Mouse (Mus musculus): ENCODE measurements around the gene Bmp2k. TPM values are rescaled to one million over a fixed set of nuclear protein-coding genes. Genes with fewer than 3 reads are reported as not detected.

The Bmp2k gene
- polyA plus RNA-seq, 1 experiment from 2014 or later, result 11.9 TPM

- WGBS, result 6% methylated on average over 6 of the region's 6 CpGs
- DNase-seq (ENCODE audit: low spot score), result peak; percentile 44
Measured at GRCm38 (mm10) chr5:96998566-96998907, 1.0 kb downstream of the Bmp2k start.

GRCm38 (mm10) chr5:96999601-97000000 is 2.1 kb downstream of the Bmp2k start:
- H3K9ac ChIP-seq (ENCODE audit: low read depth, low read length), result no peak overlapping the region
- TF ChIP-seq CTCF (IDR thresholded peaks at IDR 0.05; ENCODE audit: low read depth), result no peak
- no peak overlapping the region for H3K27ac ChIP-seq
- WGBS, result 89% methylated on average over 7 of the region's 7 CpGs
- ATAC-seq (replicated peaks; ENCODE audit: low FRiP score, low read depth) (no peak), DNase-seq (ENCODE audit: low spot score) (no peak)
- no peaks in the 10 kb centered on the region for H3K9me3 ChIP-seq (replicated peaks; ENCODE audit: low read length)
- H3K36me3 ChIP-seq (ENCODE audit: insufficient read depth, low read length), result no peaks in the 10 kb centered on the region
- H3K4me2 ChIP-seq (ENCODE audit: low read length), result peak overlapping the region; percentile 75
- no peak overlapping the region for H3K4me3 ChIP-seq (replicated peaks; ENCODE audit: low read depth, low read length)
- H3K4me1 ChIP-seq (replicated peaks; ENCODE audit: insufficient read depth, low read length), result peaks cover 12% of the 10 kb centered on the region; the same call in 1 of the 2 replicates
- H3K27me3 ChIP-seq (ENCODE audit: insufficient read depth, low read length), result no peaks in the 10 kb centered on the region

More at GRCm38 (mm10) chr5:96998566-96998907, 1.0 kb downstream of the Bmp2k start:
- H3K36me3 ChIP-seq (ENCODE audit: insufficient read depth, low read length), result no peaks in the 10 kb centered on the region
- no peaks in the 10 kb centered on the region for H3K27me3 ChIP-seq (ENCODE audit: insufficient read depth, low read length)
- peaks cover 12% of the 10 kb centered on the region; the same call in 1 of the 2 replicates for H3K4me1 ChIP-seq (replicated peaks; ENCODE audit: insufficient read depth, low read length)
- H3K9me3 ChIP-seq (replicated peaks; ENCODE audit: low read length), result no peaks in the 10 kb centered on the region
- H3K4me3 ChIP-seq (replicated peaks; ENCODE audit: low read depth, low read length), result peak overlapping the region; percentile 88
- peak overlapping the region; percentile 93; the same call in 1 of the 2 replicates for H3K27ac ChIP-seq
- peak overlapping the region; percentile 75 for H3K4me2 ChIP-seq (ENCODE audit: low read length)
- no peak for TF ChIP-seq CTCF (IDR thresholded peaks at IDR 0.05; ENCODE audit: low read depth)
- peak overlapping the region; percentile 86; the same call in 1 of the 2 replicates for H3K9ac ChIP-seq (ENCODE audit: low read depth, low read length)
- no peak for ATAC-seq (replicated peaks; ENCODE audit: low FRiP score, low read depth)

GRCm38 (mm10) chr5:97000524-97000923 is 3.0 kb downstream of the Bmp2k start:
- Histone ChIP-seq H3K27me3 (ENCODE audit: insufficient read depth, low read length) (no peaks in the 10 kb centered on the region), H3K9ac (ENCODE audit: low read depth, low read length) (no peak overlapping the region), H3K4me2 (ENCODE audit: low read length) (no peak overlapping the region), H3K27ac (no peak overlapping the region), H3K4me1 (replicated peaks; ENCODE audit: insufficient read depth, low read length) (peaks cover 12% of the 10 kb centered on the region; the same call in 1 of the 2 replicates), H3K36me3 (ENCODE audit: insufficient read depth, low read length) (no peaks in the 10 kb centered on the region), H3K4me3 (replicated peaks; ENCODE audit: low read depth, low read length) (no peak overlapping the region), H3K9me3 (replicated peaks; ENCODE audit: low read length) (no peaks in the 10 kb centered on the region)
- DNase-seq (ENCODE audit: low spot score) (no peak), ATAC-seq (replicated peaks; ENCODE audit: low FRiP score, low read depth) (no peak)
- no peak for TF ChIP-seq CTCF (IDR thresholded peaks at IDR 0.05; ENCODE audit: low read depth)
- WGBS, result 76% methylated on average over 5 of the region's 5 CpGs

GRCm38 (mm10) chr5:97001153-97001552 is 3.7 kb downstream of the Bmp2k start:
- WGBS, result 81% methylated on average over 10 of the region's 10 CpGs
- Histone ChIP-seq H3K9me3 (replicated peaks; ENCODE audit: low read length) (no peaks in the 10 kb centered on the region), H3K4me2 (ENCODE audit: low read length) (no peak overlapping the region), H3K4me3 (replicated peaks; ENCODE audit: low read depth, low read length) (no peak overlapping the region), H3K27me3 (ENCODE audit: insufficient read depth, low read length) (no peaks in the 10 kb centered on the region), H3K27ac (no peak overlapping the region), H3K4me1 (replicated peaks; ENCODE audit: insufficient read depth, low read length) (peaks cover 12% of the 10 kb centered on the region; the same call in 1 of the 2 replicates), H3K9ac (ENCODE audit: low read depth, low read length) (no peak overlapping the region), H3K36me3 (ENCODE audit: insufficient read depth, low read length) (no peaks in the 10 kb centered on the region)
- ATAC-seq (replicated peaks; ENCODE audit: low FRiP score, low read depth) (no peak), DNase-seq (ENCODE audit: low spot score) (no peak)
- no peak for TF ChIP-seq CTCF (IDR thresholded peaks at IDR 0.05; ENCODE audit: low read depth)

GRCm38 (mm10) chr5:97001571-97001970 is 4.1 kb downstream of the Bmp2k start:
- H3K4me3 ChIP-seq (replicated peaks; ENCODE audit: low read depth, low read length), result no peak overlapping the region
- no peak overlapping the region for H3K9ac ChIP-seq (ENCODE audit: low read depth, low read length)
- no peak for TF ChIP-seq CTCF (IDR thresholded peaks at IDR 0.05; ENCODE audit: low read depth)
- peaks cover 8% of the 10 kb centered on the region; the same call in 1 of the 2 replicates for H3K4me1 ChIP-seq (replicated peaks; ENCODE audit: insufficient read depth, low read length)
- WGBS, result 88% methylated on average over 5 of the region's 5 CpGs
- no peak overlapping the region for H3K27ac ChIP-seq
- no peak overlapping the region for H3K4me2 ChIP-seq (ENCODE audit: low read length)
- DNase-seq (ENCODE audit: low spot score) (no peak), ATAC-seq (replicated peaks; ENCODE audit: low FRiP score, low read depth) (no peak)
- H3K27me3 ChIP-seq (ENCODE audit: insufficient read depth, low read length), result no peaks in the 10 kb centered on the region
- H3K36me3 ChIP-seq (ENCODE audit: insufficient read depth, low read length), result no peaks in the 10 kb centered on the region
- no peaks in the 10 kb centered on the region for H3K9me3 ChIP-seq (replicated peaks; ENCODE audit: low read length)

GRCm38 (mm10) chr5:97002336-97002735 is 4.8 kb downstream of the Bmp2k start:
- ATAC-seq (replicated peaks; ENCODE audit: low FRiP score, low read depth) (no peak), DNase-seq (ENCODE audit: low spot score) (no peak)
- WGBS, result 83% methylated on average over 5 of the region's 5 CpGs
- no peaks in the 10 kb centered on the region for H3K27me3 ChIP-seq (ENCODE audit: insufficient read depth, low read length)
- no peaks in the 10 kb centered on the region for H3K9me3 ChIP-seq (replicated peaks; ENCODE audit: low read length)
- no peak overlapping the region for H3K4me3 ChIP-seq (replicated peaks; ENCODE audit: low read depth, low read length)
- no peak for TF ChIP-seq CTCF (IDR thresholded peaks at IDR 0.05; ENCODE audit: low read depth)
- H3K27ac ChIP-seq, result no peak overlapping the region
- H3K4me2 ChIP-seq (ENCODE audit: low read length), result no peak overlapping the region
- no peaks in the 10 kb centered on the region for H3K36me3 ChIP-seq (ENCODE audit: insufficient read depth, low read length)
- H3K9ac ChIP-seq (ENCODE audit: low read depth, low read length), result no peak overlapping the region
- peaks cover 8% of the 10 kb centered on the region; the same call in 1 of the 2 replicates for H3K4me1 ChIP-seq (replicated peaks; ENCODE audit: insufficient read depth, low read length)

- Histone ChIP-seq H3K9me3 (replicated peaks; ENCODE audit: low read length) (no peaks in the 10 kb centered on the region), H3K36me3 (ENCODE audit: insufficient read depth, low read length) (no peaks in the 10 kb centered on the region), H3K27ac (no peak overlapping the region), H3K27me3 (ENCODE audit: insufficient read depth, low read length) (no peaks in the 10 kb centered on the region), H3K4me1 (replicated peaks; ENCODE audit: insufficient read depth, low read length) (peaks cover 8% of the 10 kb centered on the region; the same call in 1 of the 2 replicates), H3K9ac (ENCODE audit: low read depth, low read length) (no peak overlapping the region), H3K4me2 (ENCODE audit: low read length) (no peak overlapping the region), H3K4me3 (replicated peaks; ENCODE audit: low read depth, low read length) (no peak overlapping the region)
- WGBS, result 82% methylated on average over 7 of the region's 7 CpGs
- DNase-seq (ENCODE audit: low spot score) (no peak), ATAC-seq (replicated peaks; ENCODE audit: low FRiP score, low read depth) (no peak)
- TF ChIP-seq CTCF (IDR thresholded peaks at IDR 0.05; ENCODE audit: low read depth), result no peak
Measured at GRCm38 (mm10) chr5:97002937-97003336, 5.4 kb downstream of the Bmp2k start.
